Mouse (Mus musculus) megakaryocyte, embryonic 14.5 days (primary cell): ENCODE measurements around the gene Cnpy2.

Source experiments
- FLI1 ChIP-seq: IDR thresholded peaks from 2 replicates; pipeline ENCODE4 v1.6.1; 2012; ENCODE audit warnings: low read length, inconsistent platforms, mixed read lengths
- GATA1 ChIP-seq: IDR thresholded peaks from 3 replicates; pipeline ENCODE4 v1.6.1; 2012; ENCODE audit warnings: mixed read lengths, low read length, inconsistent platforms, borderline replicate concordance

- no peak for TF ChIP-seq GATA1
- no peak for TF ChIP-seq FLI1
Measured at GRCm38 (mm10) chr10:128376455-128377211, 54.4 kb downstream of the Cnpy2 start, which contains the start of gene Ankrd52.
